Mouse (Mus musculus) layer of hippocampus, postnatal 25 days (tissue): ENCODE data around the gene Gm17018. TPM values are rescaled to one million over a fixed set of nuclear protein-coding genes. Genes with fewer than 3 reads are reported as not detected.

ENCODE experiments used
- DNase-seq, 2 experiments: peaks; one replicate each; pipeline ENCODE4 v3.0.0; 2022; ENCODE audit warnings: mixed read lengths in 2 of 2, low spot score in 1 of 2; ENCODE audit errors: extremely low spot score in 1 of 2
- total RNA-seq, 2 experiments: library from RNA; stranded (reverse); gene quantifications; 2 replicates each; pipeline ENCODE4 v1.2.3; 2021

Gm17018 gene
- total RNA-seq, 2 experiments from 2014 or later, result 58.9 to 62.1 TPM

GRCm38 (mm10) chr19:45619744-45620501 is 59.5 kb downstream of the Gm17018 start:
- DNase-seq, result no peak

- DNase-seq, result no peak
These were observed 60.6 kb downstream of the Gm17018 start for GRCm38 (mm10) chr19:45621061-45621460.

DNA sequence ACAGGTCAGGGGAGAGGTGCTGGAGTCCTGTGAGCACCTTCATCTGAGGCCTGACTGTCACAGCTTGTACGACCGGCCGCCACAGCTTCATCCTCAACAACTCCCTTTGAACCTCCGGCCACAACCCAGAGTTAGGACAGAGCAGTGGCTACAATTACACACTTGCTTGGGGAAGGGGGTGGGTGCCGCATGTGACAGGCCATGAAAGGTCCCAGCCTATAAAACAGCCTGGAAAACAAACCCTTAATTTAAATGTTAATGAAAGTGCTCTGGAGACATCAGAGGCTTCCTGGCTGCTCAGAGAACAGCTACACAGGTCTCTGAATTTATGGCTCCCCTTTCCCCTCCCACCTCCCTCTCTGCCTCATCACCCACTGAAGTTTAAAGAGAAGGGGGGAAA is 61.7 kb downstream of the Gm17018 start:
- no peak for DNase-seq

DNA sequence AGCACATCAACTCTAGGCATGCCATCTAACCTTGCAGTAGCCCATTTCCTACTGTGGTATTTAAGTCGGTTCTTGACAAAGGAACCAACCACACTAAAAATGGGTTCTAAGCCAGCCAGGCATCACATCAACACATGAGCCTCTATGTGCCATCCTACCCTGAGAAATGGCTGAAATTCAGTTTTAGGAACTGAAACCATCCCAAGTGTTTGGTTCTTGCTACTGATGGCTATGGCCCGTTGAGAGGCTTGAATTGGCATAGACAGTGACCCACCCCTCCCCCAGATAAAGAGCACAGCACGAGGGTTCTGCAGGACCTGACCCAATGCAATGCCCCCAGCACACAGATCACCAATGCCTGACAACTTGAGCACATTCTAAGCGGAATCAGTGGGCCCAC is 63.3 kb downstream of the Gm17018 start:
- no peak for DNase-seq

DNA sequence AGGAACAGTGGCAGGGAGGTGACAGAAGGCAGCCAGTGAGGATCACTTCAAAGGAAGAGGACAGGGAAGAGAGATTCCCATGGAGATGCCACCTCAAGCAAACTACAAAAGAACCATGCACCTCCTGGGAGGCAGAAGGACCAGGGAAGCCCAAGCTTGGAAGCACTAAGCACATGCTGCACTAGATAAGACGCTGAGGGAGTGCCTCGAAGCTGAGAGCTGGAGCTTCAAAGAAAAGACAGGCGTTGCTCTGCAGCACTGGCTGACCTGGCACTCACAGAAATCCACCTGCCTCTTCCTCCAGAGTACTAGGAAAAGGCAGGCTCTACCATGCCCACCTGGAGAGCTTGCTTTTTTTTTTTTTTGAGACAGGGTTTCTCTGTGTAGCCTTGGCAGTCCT is 66.6 kb downstream of the Gm17018 start:
- DNase-seq, result no peak

DNA sequence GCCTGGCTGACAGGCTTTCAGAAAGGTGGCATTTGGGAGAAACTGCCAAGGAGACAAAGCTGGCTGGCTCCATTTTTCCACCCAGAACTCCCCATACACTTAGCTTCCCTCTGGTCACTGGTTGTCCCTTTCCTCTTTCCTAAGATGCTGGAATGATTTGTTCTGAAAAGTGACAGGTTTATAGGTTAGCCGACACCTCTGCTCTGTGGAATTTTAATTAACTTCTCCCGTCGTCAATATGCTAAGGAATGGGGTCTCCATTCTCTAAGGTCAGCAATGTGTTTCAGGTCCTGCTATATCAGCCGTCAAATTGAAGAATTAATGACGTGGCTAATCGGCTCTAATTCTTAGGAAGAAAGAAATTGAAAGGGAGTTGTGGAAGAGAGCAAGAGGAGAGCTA is 68.2 kb downstream of the Gm17018 start:
- no peak for DNase-seq

GRCm38 (mm10) chr19:45629219-45629618 is 68.8 kb downstream of the Gm17018 start:
- DNase-seq, result no peak

Other genes starting within 250 kb of the Gm17018 start
- 10 to 100 TPM; 93.9 to 94.3 TPM for gene Btrc, start 196.9 kb upstream of the Gm17018 start, total RNA-seq
- 1 to 10 TPM; 8.3 to 9.4 TPM for gene Poll, start 84 bp upstream of the Gm17018 start, total RNA-seq
- 10 to 100 TPM; 34.2 to 36.9 TPM for gene Fbxw4, start 99.7 kb downstream of the Gm17018 start, total RNA-seq
- gene Fgf8, start 182.3 kb downstream of the Gm17018 start, total RNA-seq, result not detected
- 10 to 100 TPM; 10.4 to 10.9 TPM for gene Npm3, start 189.0 kb downstream of the Gm17018 start, total RNA-seq
- gene Mgea5, start 223.2 kb downstream of the Gm17018 start, total RNA-seq, result 100 to 1,000 TPM; 147 to 148 TPM